In the genomic region with DNA sequence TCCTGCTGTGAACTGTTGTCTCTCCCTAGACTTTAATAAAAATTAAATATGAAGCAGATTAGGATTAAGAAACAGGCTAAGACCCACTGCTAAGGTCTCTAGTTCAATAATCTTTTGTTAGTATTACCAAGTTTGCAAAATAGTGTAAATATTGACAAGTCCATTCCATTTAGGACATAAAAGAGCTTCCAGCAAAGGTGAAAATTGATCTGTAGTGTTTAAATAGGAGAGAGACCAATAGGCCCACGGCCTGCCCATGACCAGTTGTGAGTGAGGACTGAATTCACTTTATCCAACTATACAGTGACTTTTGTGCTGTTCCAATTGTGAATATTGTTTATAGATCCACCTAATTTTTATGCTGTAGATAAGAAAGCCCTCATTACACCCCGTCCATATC, we compare ENCODE assay signal across 33 mouse cellular contexts. TPM values are rescaled to one million over a fixed set of nuclear protein-coding genes. Genes with fewer than 3 reads are reported as not detected.
"Had no signal": no experiment of that assay in that cellular context is flagged by ENCODE, and none has a peak within 500 bp of the region (broad histone marks: within the 10 kb centered on the region; RNA-seq: fewer than 3 reads in every experiment).

No protein-coding gene starts in this region.

- H3K27ac ChIP-seq: kidney, postnatal 0 days; layer of hippocampus, adult 2 months; limb, embryonic 10.5 days; limb, embryonic 13.5 days; lung, embryonic 15.5 days; midbrain, embryonic 10.5 days; midbrain, embryonic 13.5 days; neural tube, embryonic 13.5 days had no signal

- H3K4me3 ChIP-seq: layer of hippocampus, adult 2 months; limb, embryonic 10.5 days; limb, embryonic 13.5 days; lung, embryonic 15.5 days; megakaryocyte, embryonic 14.5 days; midbrain, embryonic 10.5 days; midbrain, embryonic 13.5 days; myocyte; neural tube, embryonic 13.5 days had no signal

- DNase-seq: kidney, adult 18-20 months; kidney, postnatal 25 days; layer of hippocampus, adult 9-11 months; lung, adult 18-20 months; lung, postnatal 10 days; lung, postnatal 36 days; retina, postnatal 1 day; thymus, adult 18-20 months; thymus, postnatal 36 days had no signal

- ATAC-seq: intestine, embryonic 16.5 days; midbrain, embryonic 13.5 days; midbrain, embryonic 16.5 days had no signal

- H3K9ac ChIP-seq: limb, embryonic 13.5 days; lung, embryonic 15.5 days; midbrain, embryonic 13.5 days; neural tube, embryonic 13.5 days had no signal

- H3K27me3 ChIP-seq: limb, embryonic 13.5 days; lung, embryonic 15.5 days; megakaryocyte, embryonic 14.5 days; midbrain, embryonic 13.5 days; neural tube, embryonic 13.5 days had no signal

- H3K4me2 ChIP-seq: limb, embryonic 13.5 days; lung, embryonic 15.5 days; midbrain, embryonic 13.5 days; neural tube, embryonic 13.5 days had no signal

- H3K36me3 ChIP-seq: limb, embryonic 10.5 days; limb, embryonic 13.5 days; lung, embryonic 15.5 days; midbrain, embryonic 10.5 days; midbrain, embryonic 13.5 days; neural tube, embryonic 13.5 days had no signal

- H3K4me1 ChIP-seq: limb, embryonic 10.5 days; limb, embryonic 13.5 days; lung, embryonic 15.5 days; megakaryocyte, embryonic 14.5 days; midbrain, embryonic 10.5 days; midbrain, embryonic 13.5 days; neural tube, embryonic 13.5 days had no signal

- H3K9me3 ChIP-seq: limb, embryonic 10.5 days; limb, embryonic 13.5 days; lung, embryonic 15.5 days; megakaryocyte, embryonic 14.5 days; midbrain, embryonic 10.5 days; midbrain, embryonic 13.5 days; neural tube, embryonic 13.5 days had no signal

RNA-seq across cellular contexts. Expression of gene Gm10681, which starts 0.9 kb away (rescaled TPM):
- total RNA-seq: layer of hippocampus, adult 2 months; layer of hippocampus, postnatal 25 days; left cerebral cortex, adult 18-20 months; left cerebral cortex, postnatal 25 days; monocyte, adult 5-6 weeks; neutrophil, adult 5-6 weeks had no signal
- polyA plus RNA-seq: intestine, embryonic 16.5 days; large intestine, adult 2 months; limb, embryonic 10.5 days; limb, embryonic 13.5 days; midbrain, embryonic 10.5 days; midbrain, embryonic 13.5 days; midbrain, embryonic 16.5 days; myocyte; neural tube, embryonic 13.5 days; small intestine, adult 2 months; spleen, adult 2 months; stomach, embryonic 16.5 days; urinary bladder, adult 2 months had no signal

RNA-seq across cellular contexts. Expression of gene Hsd3b5, which starts 42.3 kb away (rescaled TPM):
- total RNA-seq: layer of hippocampus, adult 2 months; layer of hippocampus, postnatal 25 days; left cerebral cortex, adult 18-20 months; left cerebral cortex, postnatal 25 days; monocyte, adult 5-6 weeks; neutrophil, adult 5-6 weeks had no signal
- polyA plus RNA-seq: intestine, embryonic 16.5 days; kidney, embryonic 14.5 days; large intestine, adult 2 months; limb, embryonic 10.5 days; limb, embryonic 13.5 days; lung, embryonic 15.5 days; midbrain, embryonic 10.5 days; midbrain, embryonic 13.5 days; midbrain, embryonic 16.5 days; myocyte; neural tube, embryonic 13.5 days; small intestine, adult 2 months; spleen, adult 2 months; stomach, embryonic 16.5 days; testis, adult 2 months; urinary bladder, adult 2 months had no signal
